Mouse (Mus musculus): ENCODE results near the gene Amph. TPM values are rescaled to one million over a fixed set of nuclear protein-coding genes. Genes with fewer than 3 reads are reported as not detected.
A peak's percentile ranks its signal among the peaks of the same experiment; 100 is the strongest.

The Amph gene
- total and polyA plus RNA-seq, 3 experiments = not detected

DNA sequence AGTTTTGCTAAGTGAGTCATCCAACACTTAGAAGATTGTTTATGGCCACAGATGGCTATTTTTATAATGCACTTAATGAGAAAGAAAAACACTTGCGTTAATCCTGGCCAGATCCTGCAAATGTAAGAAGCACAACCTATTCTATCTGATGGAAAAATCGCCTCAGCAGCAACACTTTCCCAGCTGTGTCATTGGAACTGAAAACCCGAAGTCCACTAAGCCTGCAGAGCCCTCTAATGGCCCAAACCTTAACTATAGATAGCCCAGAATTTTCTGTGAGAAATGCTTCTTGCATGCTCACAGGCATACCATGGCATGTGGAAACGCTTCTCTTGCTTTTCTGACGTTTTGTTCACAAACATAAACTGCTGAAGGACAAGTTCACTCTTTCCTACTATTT is 158.4 kb downstream of the Amph start:
- no peak overlapping the region for H3K27ac ChIP-seq (ENCODE audit: insufficient read depth, low read depth)
- TF ChIP-seq RAD21 (IDR thresholded peaks at IDR 0.05; ENCODE audit: low read depth, low read length) (peak; percentile 40), CTCF (conservative IDR thresholded peaks at IDR 0.05 in 1 of 2, IDR thresholded peaks at IDR 0.05 in 1 of 2; ENCODE audit: low read depth in 2 of 2, low read length in 2 of 2) (peak in 1 of 2 experiments; percentile 40; a peak in 2 of 4 replicates), KAT2A (IDR thresholded peaks at IDR 0.05; ENCODE audit: insufficient replicate concordance, low read length) (no peak), CHD2 (IDR thresholded peaks at IDR 0.05; ENCODE audit: low read length) (no peak), NRF1 (IDR thresholded peaks at IDR 0.05; ENCODE audit: low read depth, low read length) (no peak), RCOR1 (conservative IDR thresholded peaks at IDR 0.05; ENCODE audit: low read depth, low read length) (no peak)
- DNase-seq (ENCODE audit: extremely low read depth) = peak; percentile 9
- H3K9me3 ChIP-seq (replicated peaks; ENCODE audit: low read length) = no peaks in the 10 kb centered on the region
- H3K27me3 ChIP-seq (replicated peaks) = no peaks in the 10 kb centered on the region
- H3K9ac ChIP-seq (ENCODE audit: insufficient read depth, low read depth) = no peak overlapping the region
- no peaks in the 10 kb centered on the region for H3K36me3 ChIP-seq (replicated peaks in 1 of 2; ENCODE audit: control insufficient read depth in 1 of 2, insufficient read depth in 1 of 2, low read length in 1 of 2)
- dilution Hi-C loops (cut with MboI; ENCODE audit: extremely low pct_ligation_motif_present, extremely low pct_unique_long_range_greater_than_20kb, low sequenced_read_pairs) = no loop called here
- H3K79me2 ChIP-seq (replicated peaks; ENCODE audit: control insufficient read depth, extremely low read depth, insufficient read depth, poor library complexity, severe bottlenecking) = no peaks in the 10 kb centered on the region
- H3K4me1 ChIP-seq (ENCODE audit: control insufficient read depth in 1 of 2, insufficient read depth in 2 of 2) = no peaks in the 10 kb centered on the region
- no peak overlapping the region for H3K4me2 ChIP-seq (ENCODE audit: insufficient read depth, low read depth, poor library complexity, severe bottlenecking)
- no peak overlapping the region for H3K4me3 ChIP-seq (replicated peaks in 1 of 3; ENCODE audit: low read depth in 2 of 3, low read length in 2 of 3, poor library complexity in 1 of 3)
- in situ Hi-C loops (cut with MboI; ENCODE audit: low pct_ligation_motif_present, low pct_unique_long_range_greater_than_20kb, low sequenced_read_pairs) = no loop called here

DNA sequence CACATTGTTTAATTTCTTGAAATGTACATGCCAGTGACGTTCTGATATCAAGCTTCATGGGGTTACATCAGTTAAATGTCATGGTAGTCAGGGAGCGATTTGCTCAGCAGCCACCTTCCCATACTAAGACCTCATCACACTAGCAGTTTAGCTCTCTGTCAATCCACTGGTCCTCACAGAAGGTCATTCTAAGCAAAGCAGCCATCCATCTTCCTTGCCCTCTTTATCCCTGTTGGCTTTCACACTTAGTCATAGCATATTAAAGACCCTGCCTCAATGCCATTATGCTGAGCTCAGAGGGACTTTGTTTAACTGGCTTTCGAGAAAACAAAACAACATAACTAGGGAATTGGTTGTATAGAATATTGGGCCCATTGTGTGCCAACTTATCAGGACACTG is 161.3 kb downstream of the Amph start:
- H3K79me2 ChIP-seq (replicated peaks; ENCODE audit: control insufficient read depth, extremely low read depth, insufficient read depth, poor library complexity, severe bottlenecking) = no peaks in the 10 kb centered on the region
- H3K9ac ChIP-seq (ENCODE audit: insufficient read depth, low read depth) = no peak overlapping the region
- H3K4me1 ChIP-seq (ENCODE audit: control insufficient read depth in 1 of 2, insufficient read depth in 2 of 2) = no peaks in the 10 kb centered on the region
- H3K27me3 ChIP-seq (replicated peaks) = no peaks in the 10 kb centered on the region
- TF ChIP-seq KAT2A (IDR thresholded peaks at IDR 0.05; ENCODE audit: insufficient replicate concordance, low read length) (no peak), USF1 (IDR thresholded peaks at IDR 0.05; ENCODE audit: low read depth, low read length) (no peak), ZMIZ1 (IDR thresholded peaks at IDR 0.05; ENCODE audit: low read depth, low read length) (no peak), JUN (IDR thresholded peaks at IDR 0.05; ENCODE audit: insufficient read depth, low read depth, low read length) (no peak), ZNF384 (IDR thresholded peaks at IDR 0.05; ENCODE audit: low read depth, low read length) (no peak), SIN3A (IDR thresholded peaks at IDR 0.05; ENCODE audit: low read length) (no peak), EP300 (IDR thresholded peaks at IDR 0.05; ENCODE audit: low read length) (no peak), MAZ (IDR thresholded peaks at IDR 0.05; ENCODE audit: low read depth, low read length) (no peak), RAD21 (IDR thresholded peaks at IDR 0.05; ENCODE audit: low read depth, low read length) (no peak), MEF2A (IDR thresholded peaks at IDR 0.05; ENCODE audit: borderline replicate concordance, low read depth, low read length) (no peak), ETS1 (conservative IDR thresholded peaks at IDR 0.05; ENCODE audit: low read depth, low read length) (no peak), TBP (conservative IDR thresholded peaks at IDR 0.05; ENCODE audit: low read depth, low read length) (no peak), ZC3H11A (IDR thresholded peaks at IDR 0.05; ENCODE audit: low read depth, low read length) (no peak), SMC3 (IDR thresholded peaks at IDR 0.05; ENCODE audit: low read depth, low read length) (no peak), POLR2A (IDR thresholded peaks at IDR 0.05; ENCODE audit: low read depth, low read length) (no peak), GABPA (IDR thresholded peaks at IDR 0.05; ENCODE audit: insufficient replicate concordance, low read depth, low read length) (no peak), USF2 (conservative IDR thresholded peaks at IDR 0.05; ENCODE audit: low read depth, low read length) (no peak), JUND (conservative IDR thresholded peaks at IDR 0.05; ENCODE audit: low read depth, low read length) (no peak), CHD2 (IDR thresholded peaks at IDR 0.05; ENCODE audit: low read length) (no peak), ELF1 (IDR thresholded peaks at IDR 0.05; ENCODE audit: low read depth, low read length) (no peak)
- in situ Hi-C loops (cut with MboI; ENCODE audit: low pct_ligation_motif_present, low pct_unique_long_range_greater_than_20kb, low sequenced_read_pairs) = no loop called here
- dilution Hi-C loops (cut with MboI; ENCODE audit: extremely low pct_ligation_motif_present, extremely low pct_unique_long_range_greater_than_20kb, low sequenced_read_pairs) = no loop called here
- DNase-seq (ENCODE audit: extremely low read depth) = no peak
- no peaks in the 10 kb centered on the region for H3K36me3 ChIP-seq (replicated peaks in 1 of 2; ENCODE audit: control insufficient read depth in 1 of 2, insufficient read depth in 1 of 2, low read length in 1 of 2)
- no peak overlapping the region for H3K4me2 ChIP-seq (ENCODE audit: insufficient read depth, low read depth, poor library complexity, severe bottlenecking)
- no peak overlapping the region for H3K27ac ChIP-seq (ENCODE audit: insufficient read depth, low read depth)
- no peak overlapping the region for H3K4me3 ChIP-seq (replicated peaks in 1 of 3; ENCODE audit: low read depth in 2 of 3, low read length in 2 of 3, poor library complexity in 1 of 3)
- H3K9me3 ChIP-seq (replicated peaks; ENCODE audit: low read length) = no peaks in the 10 kb centered on the region
